In genomic region chr3:130730189-130730653, GRCm38 (mm10) we compare ENCODE assay signal across 8 mouse cellular contexts. TPM values are rescaled to one million over a fixed set of nuclear protein-coding genes. Genes with fewer than 3 reads are reported as not detected.
DNase-seq lines count a peak whose midpoint lies in the region; ATAC-seq lines count a peak whose summit lies in the region.

Rpl34 (minus strand) TSS chr3:130730398.

- DNase-seq in adrenal gland, adult (ENCODE audit: inconsistent age in 2 of 2, low spot score in 1 of 2): peak; percentile 96 to 98
- peak; percentile 97 for DNase-seq in embryo, embryonic 10.5 days (ENCODE audit: low spot score)
- DNase-seq in gastrocnemius, postnatal 14 days: peak; percentile 94
- peak; percentile 95 to 97 for DNase-seq in left cerebral cortex, postnatal 10 days (ENCODE audit: extremely low spot score in 1 of 2, low spot score in 2 of 2)
- peak; percentile 94 for DNase-seq in right cerebral cortex, postnatal 25 days
- peak; percentile 92 to 93 for DNase-seq in urinary bladder, postnatal 4 days (ENCODE audit: low spot score in 2 of 2)

- ATAC-seq in inflammation-experienced regulatory T-cells, adult 6 months: peak; percentile 98
- peak; percentile 94 for ATAC-seq in megakaryocyte-erythroid progenitor cell, adult 5-6 weeks (replicated peaks; ENCODE audit: low FRiP score, low TSS enrichment, poor library complexity, severe bottlenecking)

- intact Hi-C loops in gastrocnemius, postnatal 14 days (cut with DNase I; ENCODE audit: low total_unique reads): no loop called here
- intact Hi-C loops in left cerebral cortex, postnatal 10 days (cut with DNase I): no loop called here

RNA-seq across cellular contexts. Expression of gene Rpl34, which starts in this region (rescaled TPM):
- 100 to 1,000 TPM; 465 to 522 TPM for total RNA-seq in gastrocnemius, postnatal 14 days (2021)
- 1,000 to 10,000 TPM; 1,409 to 2,029 (median 2,022) TPM for polyA plus RNA-seq in inflammation-experienced regulatory T-cells, adult 6 months (2017; shearing (Covaris generic))
- total RNA-seq in left cerebral cortex, postnatal 10 days (2021): 100 to 1,000 TPM; 368 to 394 TPM
- total RNA-seq in megakaryocyte-erythroid progenitor cell, adult 5-6 weeks (2014; fragmentation: Nextera tagmentation): 2,689 and 3,227 TPM in 2 replicates
- 3,423 and 3,590 TPM in 2 replicates for total RNA-seq in megakaryocyte-erythroid progenitor cell, adult 5-6 weeks (2017)

Comparison
In these comparisons a context has a peak if more than half of its experiments do, and no peak if none do; other contexts are left out.
1. Peak in every context shown above with its lines: DNase-seq and ATAC-seq.
2. RNA of gene Rpl34 (total RNA-seq): 2,689 to 3,590 TPM in megakaryocyte-erythroid progenitor cell, adult 5-6 weeks; 465 to 522 TPM in gastrocnemius, postnatal 14 days and 368 to 394 TPM in left cerebral cortex, postnatal 10 days; every median in the first group is over 4 times any median in the second.